Mouse (Mus musculus) liver, embryonic 14 days (tissue): ENCODE measurements around the gene Acrv1. TPM values are rescaled to one million over a fixed set of nuclear protein-coding genes. Genes with fewer than 3 reads are reported as not detected.

Experiments
- polyA plus RNA-seq: library from polyadenylated mRNA; depleted of rRNA; stranded (reverse); fragments of >200 nt; gene quantifications from 2 replicates; pipeline ENCODE4 v1.2.3, GENCODE M21; 2012; rRNA removed

Acrv1 gene
- polyA plus RNA-seq: not detected in 2 replicates

GRCm38 (mm10) chr9:36692920-36693319, at the start of gene Acrv1:
Acrv1 (plus strand) TSS chr9:36693220.

GRCm38 (mm10) chr9:36643276-36643675, 49.7 kb upstream of the Acrv1 start, which contains the start of gene A630095E13Rik:
A630095E13Rik (minus strand) TSS chr9:36643376.

GRCm38 (mm10) chr9:36727034-36727755, 34.2 kb downstream of the Acrv1 start, which contains the start of gene Chek1:
Chek1 (minus strand) TSS chr9:36727065.

Other genes with a start within 250 kb of the Acrv1 start
- not detected in 2 replicates for gene Gm9513, start 217.6 kb upstream of the Acrv1 start, polyA plus RNA-seq
- not detected in 2 replicates for gene Gm5615, start 151.3 kb upstream of the Acrv1 start, polyA plus RNA-seq
- not detected in 2 replicates for gene Gm17689, start 110.6 kb upstream of the Acrv1 start, polyA plus RNA-seq
- not detected in 2 replicates for gene A630095E13Rik, start 49.8 kb upstream of the Acrv1 start, polyA plus RNA-seq
- gene Chek1, start 33.8 kb downstream of the Acrv1 start, polyA plus RNA-seq: 10.7 and 11.7 TPM in 2 replicates
- gene Stt3a, start 74.5 kb downstream of the Acrv1 start, polyA plus RNA-seq: 73.9 and 95.7 TPM in 2 replicates
- gene Ei24, start 104.2 kb downstream of the Acrv1 start, polyA plus RNA-seq: 17.0 and 20.7 TPM in 2 replicates
- 0.05 and 0.20 TPM in 2 replicates for gene Fez1, start 128.6 kb downstream of the Acrv1 start, polyA plus RNA-seq